Mouse (Mus musculus) embryonic facial prominence, embryonic 15.5 days (tissue): ENCODE results near the gene Tiam1. TPM values are rescaled to one million over a fixed set of nuclear protein-coding genes. Genes with fewer than 3 reads are reported as not detected.
A peak's percentile ranks its signal among the peaks of the same experiment; 100 is the strongest.

ENCODE experiments used
- ATAC-seq: fragments of 200-750 bp; cut with Nextera tagmentation; 2 replicates; pipeline ENCODE4 v1.8.0; 2017; ENCODE audit warnings: low read depth, moderate TSS enrichment; ENCODE audit not compliant: insufficient number of reproducible peaks, low FRiP score, low TSS enrichment
- H3K27ac ChIP-seq: fragments of 300-500 bp; sonication (generic); replicated peaks from 2 replicates; pipeline ENCODE4 v1.5.1; 2015; ENCODE audit warnings: mild to moderate bottlenecking, inconsistent platforms
- H3K27me3 ChIP-seq: fragments of 300-500 bp; sonication (generic); 2 replicates; pipeline ENCODE4 v1.6.1; 2015; ENCODE audit warnings: inconsistent platforms
- H3K36me3 ChIP-seq: fragments of 300-500 bp; sonication (generic); 2 replicates; pipeline ENCODE4 v1.6.1; 2015; ENCODE audit warnings: mild to moderate bottlenecking, inconsistent platforms
- H3K4me1 ChIP-seq: fragments of 300-500 bp; sonication (generic); 2 replicates; pipeline ENCODE4 v1.6.1; 2015; ENCODE audit warnings: inconsistent platforms
- H3K4me2 ChIP-seq: fragments of 300-500 bp; sonication (generic); replicated peaks from 2 replicates; pipeline ENCODE4 v1.6.1; 2015; ENCODE audit warnings: mild to moderate bottlenecking, inconsistent platforms
- H3K4me3 ChIP-seq: fragments of 300-500 bp; sonication (generic); replicated peaks from 2 replicates; pipeline ENCODE4 v1.5.1; 2015; ENCODE audit warnings: mild to moderate bottlenecking, inconsistent platforms
- H3K9ac ChIP-seq: fragments of 300-500 bp; sonication (generic); 2 replicates; pipeline ENCODE4 v1.6.1; 2015; ENCODE audit warnings: inconsistent platforms
- H3K9me3 ChIP-seq: fragments of 300-500 bp; sonication (generic); replicated peaks from 2 replicates; pipeline ENCODE4 v1.6.1; 2016; ENCODE audit warnings: inconsistent platforms
- WGBS: fragments of 180-500 bp; shearing (Covaris S2); methylation state at CpG from one replicate; pipeline ENCODE4 v1.1.7; 2015; 5-methylcytosine and 5-hydroxymethylcytosine counted together
- polyA plus RNA-seq: library from polyadenylated mRNA; unstranded; fragments of >200 nt; fragmentation: Nextera tagmentation; extraction: Ambion mirVana; gene quantifications from 2 replicates; pipeline ENCODE4 v1.2.1, GENCODE M21; 2015

Tiam1 gene
- polyA plus RNA-seq, 1 experiment from 2014 or later, result 45.3 TPM

DNA sequence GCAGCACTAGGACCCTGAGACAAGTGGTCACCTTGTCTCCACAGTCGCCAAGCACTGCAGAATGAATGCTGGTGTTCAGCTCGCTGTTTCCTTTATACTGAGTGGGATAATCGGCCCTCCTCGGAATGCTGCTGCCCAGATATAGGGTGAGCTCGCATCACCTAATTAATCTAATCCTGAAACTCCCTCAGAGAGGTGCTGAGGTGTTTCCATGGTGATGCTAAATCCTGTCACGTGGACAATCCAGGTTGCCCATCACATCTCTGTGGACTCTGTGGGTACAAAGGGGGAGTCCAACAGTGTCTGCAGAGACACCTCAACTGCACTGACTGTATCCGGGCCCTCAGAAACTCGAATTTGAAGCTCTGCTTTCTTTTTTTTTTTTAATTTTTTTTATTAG lies 27.8 kb upstream of the Tiam1 start:
- Histone ChIP-seq H3K27me3 (no peaks in the 10 kb centered on the region), H3K4me1 (0 out of 2 replicates have a peak, but pooled peaks cover 2% of the 10 kb centered on the region), H3K27ac (no peak overlapping the region), H3K36me3 (no peaks in the 10 kb centered on the region), H3K9ac (no peak overlapping the region), H3K9me3 (no peaks in the 10 kb centered on the region), H3K4me2 (no peak overlapping the region), H3K4me3 (no peak overlapping the region)
- WGBS, result 51% methylated on average over 8 of the region's 8 CpGs
- ATAC-seq, result no peak

DNA sequence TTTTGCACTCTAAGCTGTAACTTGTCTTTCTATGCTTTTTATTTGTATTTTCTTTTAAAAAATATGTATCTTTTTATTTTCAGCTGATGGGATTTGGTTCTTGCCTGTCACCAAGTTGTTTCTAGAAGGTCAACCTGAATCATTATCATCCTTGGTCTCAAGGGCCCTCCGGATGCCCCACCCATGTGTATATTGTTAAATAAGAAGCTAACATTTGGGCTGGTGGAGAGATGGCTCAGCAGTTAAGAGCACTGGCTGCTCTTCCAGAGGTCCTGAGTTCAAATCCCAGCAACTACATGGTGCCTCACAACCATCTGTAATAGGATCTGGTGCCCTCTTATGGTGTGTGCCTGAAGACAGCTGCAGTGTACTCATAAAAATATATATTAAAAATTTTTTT lies 27.1 kb upstream of the Tiam1 start:
- no peaks in the 10 kb centered on the region for H3K36me3 ChIP-seq
- H3K27me3 ChIP-seq, result no peaks in the 10 kb centered on the region
- H3K27ac ChIP-seq, result no peak overlapping the region
- no peaks in the 10 kb centered on the region for H3K9me3 ChIP-seq
- no peak overlapping the region for H3K4me3 ChIP-seq
- no peak for ATAC-seq
- H3K4me2 ChIP-seq, result no peak overlapping the region
- 90% methylated on average over 1 of the region's 1 CpGs for WGBS
- no peaks in the 10 kb centered on the region for H3K4me1 ChIP-seq
- H3K9ac ChIP-seq, result no peak overlapping the region

DNA sequence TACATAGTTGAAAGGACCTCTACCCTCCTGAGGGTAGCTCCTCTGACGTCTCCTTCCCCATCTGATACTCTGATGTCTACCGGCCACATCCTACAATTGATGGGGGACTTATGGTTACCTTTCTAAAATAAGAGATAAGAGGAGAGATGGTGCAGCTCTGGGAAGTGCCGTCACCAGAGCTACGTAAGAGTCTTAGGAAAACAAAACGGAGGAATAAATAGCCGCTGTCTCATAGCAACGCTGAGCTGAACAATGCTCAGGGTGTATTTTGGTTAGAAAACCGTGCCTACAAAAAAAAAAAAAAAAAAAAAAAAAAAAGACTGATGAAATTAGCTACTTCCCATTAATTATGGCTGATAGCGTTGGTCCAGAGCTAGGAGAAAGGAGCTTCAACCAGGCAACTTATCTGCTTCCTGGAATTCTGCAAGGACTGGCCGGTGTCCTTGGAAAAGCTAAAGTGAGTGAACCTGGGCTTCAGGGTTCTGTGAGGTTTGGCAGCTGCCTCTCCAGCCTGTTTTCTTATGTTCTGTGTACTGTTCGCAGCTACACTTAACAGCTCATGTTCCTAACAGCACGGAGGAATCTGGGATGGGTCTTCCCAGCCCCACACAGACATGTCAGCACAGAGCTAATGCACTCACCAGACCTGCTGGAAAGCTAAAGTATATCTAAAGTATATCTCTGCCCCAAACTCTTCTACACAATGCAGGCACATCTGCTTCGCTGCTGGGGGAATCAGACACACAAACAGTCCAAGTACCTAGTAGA lies 26.5 kb upstream of the Tiam1 start:
- Histone ChIP-seq H3K4me1 (no peaks in the 10 kb centered on the region), H3K9me3 (no peaks in the 10 kb centered on the region), H3K4me2 (no peak overlapping the region), H3K9ac (no peak overlapping the region), H3K4me3 (no peak overlapping the region), H3K36me3 (no peaks in the 10 kb centered on the region), H3K27me3 (no peaks in the 10 kb centered on the region), H3K27ac (peak overlapping the region; percentile 29; the same call in 1 of the 2 replicates)
- no peak for ATAC-seq
- 58% methylated on average over 13 of the region's 13 CpGs for WGBS

DNA sequence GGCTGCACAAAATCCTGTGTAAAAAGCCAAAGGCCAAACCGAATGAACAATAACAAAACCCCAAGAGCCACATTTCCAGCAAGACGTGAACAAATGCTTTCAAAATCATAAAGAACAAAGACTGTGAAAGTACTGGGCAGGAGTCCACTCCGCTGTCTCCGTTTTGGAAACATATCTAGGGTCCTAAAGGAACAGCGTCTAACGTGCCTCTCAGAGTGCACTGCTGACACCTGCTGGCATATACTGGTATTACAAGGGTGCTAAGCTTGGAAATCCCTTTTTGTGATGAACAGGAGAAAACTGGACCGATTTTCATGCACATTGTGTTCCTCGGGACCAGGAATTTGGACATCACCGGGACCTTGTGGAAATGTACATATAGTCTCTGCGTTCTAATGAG lies 24.1 kb upstream of the Tiam1 start:
- no peak overlapping the region for H3K27ac ChIP-seq
- WGBS, result 30% methylated on average over 10 of the region's 10 CpGs
- no peaks in the 10 kb centered on the region for H3K36me3 ChIP-seq
- H3K4me1 ChIP-seq, result no peaks in the 10 kb centered on the region
- no peaks in the 10 kb centered on the region for H3K9me3 ChIP-seq
- ATAC-seq, result no peak
- no peak overlapping the region for H3K4me3 ChIP-seq
- no peaks in the 10 kb centered on the region for H3K27me3 ChIP-seq
- no peak overlapping the region for H3K4me2 ChIP-seq
- H3K9ac ChIP-seq, result no peak overlapping the region

DNA sequence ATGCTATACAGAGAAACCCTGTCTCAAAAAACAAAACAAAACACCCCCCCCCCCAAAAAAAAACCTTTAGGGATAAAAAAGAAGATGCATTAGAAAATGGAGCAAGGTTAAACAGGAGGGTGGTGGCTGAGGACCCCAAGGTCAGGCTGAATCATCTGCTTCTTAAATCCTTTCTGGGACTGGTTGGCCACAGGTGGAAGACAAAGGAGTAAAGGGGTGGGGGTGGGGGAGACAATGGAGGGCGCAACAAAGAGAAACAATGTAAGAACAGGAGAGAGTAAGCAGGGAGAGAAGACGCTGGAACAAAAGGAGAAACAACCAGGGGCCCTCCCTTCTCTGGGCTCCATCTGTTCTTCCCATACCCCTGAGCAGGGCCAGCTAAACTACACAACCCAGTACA lies 21.9 kb upstream of the Tiam1 start:
- Histone ChIP-seq H3K4me2 (no peak overlapping the region), H3K4me3 (no peak overlapping the region), H3K27me3 (no peaks in the 10 kb centered on the region), H3K36me3 (no peaks in the 10 kb centered on the region), H3K9ac (no peak overlapping the region), H3K27ac (no peak overlapping the region), H3K9me3 (no peaks in the 10 kb centered on the region), H3K4me1 (no peaks in the 10 kb centered on the region)
- no peak for ATAC-seq
- 86% methylated on average over 2 of the region's 2 CpGs for WGBS

DNA sequence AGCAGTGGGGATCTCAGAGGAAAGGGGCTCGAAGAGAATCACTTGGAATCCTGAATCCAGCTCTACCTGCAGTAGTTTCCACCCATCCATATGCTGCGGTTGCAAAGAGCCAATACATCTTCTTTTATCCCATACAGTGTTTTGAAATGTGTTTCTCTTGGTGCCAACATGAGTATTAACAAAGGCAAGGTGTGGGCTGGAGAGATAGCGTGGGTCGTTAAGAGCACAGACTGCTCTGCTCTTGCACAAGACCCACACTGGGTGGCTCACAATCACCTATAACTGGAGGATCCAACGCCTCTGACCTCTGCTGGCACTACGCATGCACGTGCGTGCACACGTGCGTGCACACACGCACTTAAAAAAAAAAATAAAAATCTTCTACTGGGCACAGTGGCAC lies 21.4 kb upstream of the Tiam1 start:
- no peaks in the 10 kb centered on the region for H3K4me1 ChIP-seq
- H3K27ac ChIP-seq, result no peak overlapping the region
- H3K4me2 ChIP-seq, result no peak overlapping the region
- no peak for ATAC-seq
- WGBS, result 86% methylated on average over 11 of the region's 11 CpGs
- H3K4me3 ChIP-seq, result no peak overlapping the region
- H3K27me3 ChIP-seq, result no peaks in the 10 kb centered on the region
- H3K36me3 ChIP-seq, result no peaks in the 10 kb centered on the region
- H3K9me3 ChIP-seq, result no peaks in the 10 kb centered on the region
- H3K9ac ChIP-seq, result no peak overlapping the region

DNA sequence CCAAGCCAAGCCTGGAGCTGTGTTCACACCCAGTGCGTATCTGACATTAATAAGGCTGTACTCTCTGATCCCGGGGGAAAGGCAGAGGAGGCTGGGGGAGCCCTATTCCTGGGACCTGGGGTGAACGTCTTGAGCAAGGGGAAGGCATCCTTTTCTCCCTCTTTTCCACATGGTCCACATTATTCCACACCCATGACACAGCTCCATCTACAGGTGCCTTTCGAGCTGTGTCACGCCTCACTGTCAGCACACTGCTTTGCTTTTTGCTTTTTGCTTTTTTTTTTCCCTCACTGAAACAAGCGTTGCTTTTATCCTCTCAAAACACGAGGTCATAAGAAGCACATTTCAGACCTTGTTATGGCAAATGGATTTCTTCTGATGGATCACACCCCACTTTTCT lies 11.5 kb upstream of the Tiam1 start:
- peaks cover 8% of the 10 kb centered on the region; the same call in 1 of the 2 replicates for H3K4me1 ChIP-seq
- no peak for ATAC-seq

DNA sequence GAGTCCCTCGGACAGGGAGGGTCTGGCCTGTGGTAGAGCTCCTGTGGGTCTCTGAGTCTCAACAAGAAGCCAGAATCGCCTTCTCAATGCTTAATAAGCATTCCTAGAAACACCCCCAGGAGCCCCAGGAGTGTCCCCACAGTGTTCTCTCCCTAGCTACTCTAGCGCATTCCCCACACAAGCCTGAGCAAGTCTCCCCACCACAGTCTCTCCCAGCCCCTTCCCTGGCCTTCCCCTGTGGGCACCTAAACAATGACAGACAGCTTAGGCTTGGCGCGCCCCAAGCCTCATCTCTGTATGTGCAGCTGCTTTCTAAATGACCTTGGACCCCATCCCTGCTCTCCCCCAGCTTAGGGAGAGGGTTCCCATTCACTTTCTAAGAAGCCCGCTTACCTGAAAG lies 7.3 kb upstream of the Tiam1 start:
- ATAC-seq, result peak; percentile 34; the same call in 1 of the 2 replicates
- H3K9me3 ChIP-seq, result no peaks in the 10 kb centered on the region
- H3K36me3 ChIP-seq, result no peaks in the 10 kb centered on the region
- H3K27me3 ChIP-seq, result no peaks in the 10 kb centered on the region
- 59% methylated on average over 6 of the region's 6 CpGs for WGBS
- peaks cover 14% of the 10 kb centered on the region for H3K4me1 ChIP-seq
- peak overlapping the region; percentile 48 for H3K27ac ChIP-seq
- H3K4me3 ChIP-seq, result no peak overlapping the region
- H3K9ac ChIP-seq, result no peak overlapping the region
- 0 out of 2 replicates have a peak overlapping the region, but pooled peaks have one; percentile 2 for H3K4me2 ChIP-seq

More for the DNA sequence above, 11.5 kb upstream of the Tiam1 start:
- no peaks in the 10 kb centered on the region for H3K27me3 ChIP-seq
- H3K9ac ChIP-seq, result no peak overlapping the region
- WGBS, result 16% methylated on average over 7 of the region's 7 CpGs
- no peak overlapping the region for H3K27ac ChIP-seq
- H3K4me2 ChIP-seq, result no peak overlapping the region
- H3K36me3 ChIP-seq, result no peaks in the 10 kb centered on the region
- no peak overlapping the region for H3K4me3 ChIP-seq
- H3K9me3 ChIP-seq, result no peaks in the 10 kb centered on the region

DNA sequence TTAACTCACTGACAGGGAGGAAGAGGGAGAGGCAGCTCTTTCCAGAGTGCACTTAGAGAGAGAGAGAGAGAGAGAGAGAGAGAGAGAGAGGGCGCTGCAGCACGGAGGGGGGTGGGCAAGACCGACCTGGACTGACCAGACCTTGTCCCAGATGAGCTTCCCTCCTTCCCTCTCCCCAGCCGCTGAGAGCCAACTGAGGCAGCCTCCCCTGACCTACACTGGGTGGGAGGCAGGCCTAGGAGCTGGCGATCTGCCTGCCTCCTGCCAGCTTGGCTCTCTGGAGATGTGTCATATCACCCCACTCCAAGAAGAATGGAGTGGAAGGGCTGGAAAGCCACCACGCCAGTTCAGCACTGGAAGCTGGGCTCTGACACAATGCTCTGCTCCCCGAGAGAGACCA lies 6.6 kb upstream of the Tiam1 start:
- WGBS, result 45% methylated on average over 7 of the region's 7 CpGs
- peaks cover 13% of the 10 kb centered on the region for H3K4me1 ChIP-seq
- ATAC-seq, result no peak
- H3K4me2 ChIP-seq, result no peak overlapping the region
- H3K9me3 ChIP-seq, result no peaks in the 10 kb centered on the region
- no peaks in the 10 kb centered on the region for H3K36me3 ChIP-seq
- H3K4me3 ChIP-seq, result no peak overlapping the region
- no peaks in the 10 kb centered on the region for H3K27me3 ChIP-seq
- H3K27ac ChIP-seq, result peak overlapping the region; percentile 48
- H3K9ac ChIP-seq, result no peak overlapping the region

DNA sequence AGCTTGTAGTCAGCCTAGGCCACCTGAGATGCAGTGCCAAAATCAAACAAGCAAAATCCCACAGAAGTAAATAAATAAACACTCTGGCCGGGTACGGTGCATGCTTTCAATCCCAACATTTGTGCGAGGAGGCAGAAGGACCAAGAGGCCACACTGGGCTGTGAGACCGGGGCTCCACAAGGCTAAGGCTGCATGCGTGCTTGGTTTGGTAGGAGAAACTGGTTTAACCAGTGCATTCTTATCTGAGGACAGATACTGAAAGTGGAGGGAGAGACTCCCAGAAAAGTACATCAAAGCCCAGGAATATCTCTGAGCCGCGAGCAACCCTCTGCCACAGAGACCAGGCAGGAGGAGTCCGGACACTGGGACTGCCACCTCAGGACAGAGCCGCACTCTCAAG lies 5.8 kb upstream of the Tiam1 start:
- peak overlapping the region; percentile 75 for H3K27ac ChIP-seq
- peaks cover 17% of the 10 kb centered on the region for H3K4me1 ChIP-seq
- ATAC-seq, result no peak
- no peaks in the 10 kb centered on the region for H3K9me3 ChIP-seq
- H3K36me3 ChIP-seq, result no peaks in the 10 kb centered on the region
- no peak overlapping the region for H3K9ac ChIP-seq
- H3K4me3 ChIP-seq, result no peak overlapping the region
- WGBS, result 65% methylated on average over 9 of the region's 9 CpGs
- H3K4me2 ChIP-seq, result no peak overlapping the region
- H3K27me3 ChIP-seq, result no peaks in the 10 kb centered on the region

DNA sequence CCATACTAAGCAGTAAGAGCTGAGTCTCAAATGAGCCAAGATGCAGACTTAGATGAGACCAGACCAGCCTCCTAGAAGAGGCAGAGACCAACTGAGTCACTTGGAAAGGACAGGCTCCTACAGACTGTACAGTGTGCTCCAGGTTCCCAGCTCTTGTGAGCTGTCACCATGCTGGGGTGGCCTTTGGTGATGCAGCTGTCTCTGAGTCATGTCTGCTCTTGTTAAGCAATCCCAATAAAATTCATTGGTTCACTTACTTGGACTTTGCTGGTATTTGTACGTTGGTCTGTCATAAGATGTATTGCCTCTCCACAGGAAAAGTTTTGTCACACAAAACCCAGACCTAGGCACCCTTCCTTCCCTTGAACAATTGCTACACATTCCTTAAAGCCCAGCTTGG lies 1.7 kb upstream of the Tiam1 start:
- ATAC-seq, result no peak
- Histone ChIP-seq H3K9ac (no peak overlapping the region), H3K27ac (no peak overlapping the region), H3K27me3 (no peaks in the 10 kb centered on the region), H3K36me3 (no peaks in the 10 kb centered on the region), H3K9me3 (no peaks in the 10 kb centered on the region), H3K4me2 (0 out of 2 replicates have a peak overlapping the region, but pooled peaks have one; percentile 96), H3K4me1 (peaks cover 30% of the 10 kb centered on the region), H3K4me3 (no peak overlapping the region)
- 83% methylated on average over 1 of the region's 1 CpGs for WGBS

DNA sequence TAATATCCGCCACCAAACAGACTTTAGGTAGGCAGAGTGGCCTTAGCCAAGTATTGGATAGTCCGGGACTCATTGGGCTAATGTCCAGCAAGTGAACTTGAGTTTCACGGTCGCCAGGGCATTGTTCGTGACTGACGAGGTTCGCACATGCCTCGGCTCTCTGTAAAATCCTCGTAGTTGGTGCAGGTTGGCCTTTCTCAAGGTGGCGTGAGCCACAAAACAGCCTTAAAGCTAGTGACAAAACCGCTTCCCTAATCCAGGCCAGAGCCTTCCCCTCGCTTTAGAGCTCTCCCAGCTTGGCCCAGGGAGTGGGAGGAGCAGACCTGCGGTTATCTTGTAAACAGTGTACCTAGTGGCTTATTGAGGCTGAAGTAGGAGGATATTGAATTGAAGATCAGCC lies 972 bp upstream of the Tiam1 start:
- 4% methylated on average over 13 of the region's 13 CpGs for WGBS
- Histone ChIP-seq H3K27me3 (no peaks in the 10 kb centered on the region), H3K4me3 (peak overlapping the region; percentile 63), H3K27ac (peak overlapping the region; percentile 87; the same call in 1 of the 2 replicates), H3K4me1 (peaks cover 32% of the 10 kb centered on the region), H3K9me3 (no peaks in the 10 kb centered on the region), H3K36me3 (no peaks in the 10 kb centered on the region), H3K4me2 (peak overlapping the region; percentile 96), H3K9ac (peak overlapping the region; percentile 65; the same call in 1 of the 2 replicates)
- no peak for ATAC-seq
